Mouse (Mus musculus) urinary bladder, adult 18-20 months (tissue): Measurements from ENCODE around the gene Sgcd.

ENCODE experiments used
- DNase-seq, 2 experiments: peaks; one replicate each; pipeline ENCODE4 v3.0.0; 2022; ENCODE audit warnings: low spot score in 2 of 2, mixed read lengths in 2 of 2

Sgcd gene

GRCm38 (mm10) chr11:47015683-47016082, 973.1 kb downstream of the Sgcd start:
- DNase-seq, result no peak

GRCm38 (mm10) chr11:47014278-47014677, 974.5 kb downstream of the Sgcd start:
- DNase-seq, result no peak

GRCm38 (mm10) chr11:47010166-47010565, 978.6 kb downstream of the Sgcd start:
- DNase-seq, result no peak

GRCm38 (mm10) chr11:47005301-47005875, 983.4 kb downstream of the Sgcd start:
- DNase-seq, result no peak

GRCm38 (mm10) chr11:46939311-46939710, 1049.5 kb downstream of the Sgcd start:
- DNase-seq, result no peak

- no peak for DNase-seq
These were observed 1063.8 kb downstream of the Sgcd start for GRCm38 (mm10) chr11:46924946-46925345.

- DNase-seq, result no peak
These were observed 1068.5 kb downstream of the Sgcd start for GRCm38 (mm10) chr11:46920244-46920643.

GRCm38 (mm10) chr11:46912656-46913237, 1076.0 kb downstream of the Sgcd start:
- no peak for DNase-seq

GRCm38 (mm10) chr11:46904281-46904680, 1084.5 kb downstream of the Sgcd start:
- no peak for DNase-seq

GRCm38 (mm10) chr11:46889093-46889492, 1099.7 kb downstream of the Sgcd start:
- DNase-seq, result no peak

- DNase-seq, result no peak
These were observed 1106.3 kb downstream of the Sgcd start for GRCm38 (mm10) chr11:46882456-46882855.

GRCm38 (mm10) chr11:46875774-46876173, 1113.0 kb downstream of the Sgcd start:
- no peak for DNase-seq

- DNase-seq, result no peak
These were observed 1120.2 kb downstream of the Sgcd start for GRCm38 (mm10) chr11:46868594-46868993.

GRCm38 (mm10) chr11:46864809-46865208, 1124.0 kb downstream of the Sgcd start:
- no peak for DNase-seq

- no peak for DNase-seq
These were observed 1140.4 kb downstream of the Sgcd start for GRCm38 (mm10) chr11:46848221-46848971.

- no peak for DNase-seq
These were observed 1140.9 kb downstream of the Sgcd start for GRCm38 (mm10) chr11:46847827-46848220.

GRCm38 (mm10) chr11:46846661-46847060, 1142.1 kb downstream of the Sgcd start:
- no peak for DNase-seq
